Mouse (Mus musculus) lung, postnatal 0 days (tissue): ENCODE measurements around the gene Safb2.

ENCODE experiments used
- CTCF ChIP-seq: IDR thresholded peaks from 2 replicates; pipeline ENCODE4 v1.5.1; 2016; ENCODE audit warnings: antibody characterized with exemption, mild to moderate bottlenecking
- EP300 ChIP-seq: IDR thresholded peaks from 2 replicates; pipeline ENCODE4 v1.6.1; 2016; ENCODE audit warnings: antibody characterized with exemption, mild to moderate bottlenecking, control low read depth

DNA sequence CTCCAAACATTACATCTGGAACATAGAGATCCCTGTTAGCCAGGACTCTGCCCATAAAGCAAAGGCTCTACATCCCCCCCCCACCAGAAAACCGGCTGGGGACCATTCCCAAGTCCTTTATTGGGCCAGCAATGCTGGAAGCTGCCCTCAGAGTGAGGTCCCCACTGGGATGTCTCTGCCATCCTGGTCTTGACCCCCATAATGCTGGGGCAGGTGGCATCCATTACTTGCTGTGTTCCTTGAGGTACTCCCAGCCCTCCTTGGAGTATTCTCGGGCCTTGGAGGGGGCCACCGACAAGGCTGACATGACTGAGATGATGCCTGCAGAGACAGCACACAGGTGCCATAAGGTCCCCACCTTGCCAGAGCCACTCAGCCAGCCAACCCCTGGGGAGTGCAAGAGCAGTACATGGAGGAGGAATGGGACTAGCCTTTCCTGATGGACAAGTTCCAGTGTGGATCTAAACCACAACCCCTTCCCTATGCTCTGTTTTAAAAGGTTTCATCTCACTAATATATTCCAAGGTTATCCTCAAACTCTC, 23.2 kb upstream of the Safb2 start:
- TF ChIP-seq EP300, result no peak
- TF ChIP-seq CTCF, result no peak
